8 mouse cellular contexts compared by ENCODE assay signal in the genomic region with DNA sequence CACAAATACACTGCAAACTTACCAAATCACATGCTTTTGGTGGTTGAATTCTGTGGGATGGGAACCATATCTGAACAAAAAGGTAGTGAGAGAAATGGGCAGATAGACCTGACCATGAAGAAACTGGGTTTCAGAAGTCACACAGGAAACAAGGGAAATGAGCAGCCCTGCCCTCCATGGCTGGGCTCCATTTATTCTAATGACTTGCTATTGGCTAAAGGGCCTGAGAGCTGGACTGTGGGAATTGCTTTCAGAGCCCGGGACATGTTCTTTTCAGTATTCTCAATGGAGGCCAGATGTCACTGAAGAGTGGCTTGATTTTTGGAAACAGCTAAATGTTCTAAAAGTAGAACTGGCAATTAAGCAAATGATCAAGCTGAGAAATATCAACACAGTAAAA.
A peak's percentile ranks its signal among the peaks of the same experiment; 100 is the strongest.
DNase-seq lines count a peak whose midpoint lies in the region.
"Had no signal": no experiment of that assay in that cellular context is flagged by ENCODE, and none has a peak within 500 bp of the region (broad histone marks: within the 10 kb centered on the region; RNA-seq: fewer than 3 reads in every experiment).

No protein-coding gene starts in this region.

- intact Hi-C loops in gastrocnemius, postnatal 36 days (cut with DNase I): no loop called here
- intact Hi-C loops in heart, postnatal 25 days (cut with DNase I): no loop called here

- peak; percentile 38 for DNase-seq in gastrocnemius, postnatal 25 days
- no peak for DNase-seq in gastrocnemius, postnatal 36 days
- DNase-seq in kidney, postnatal 14 days: peak; percentile 6
- no peak for DNase-seq in kidney, adult 18-20 months
- peak; percentile 19 for DNase-seq in heart, postnatal 25 days (ENCODE audit: low spot score)
- peak; percentile 56 for DNase-seq in lung, postnatal 36 days
- DNase-seq in right cerebral cortex, postnatal 14 days: no peak
- DNase-seq: kidney, adult 9 months had no signal

Comparison
In these comparisons a context has a peak if more than half of its experiments do, and no peak if none do; other contexts are left out.
1. DNase-seq: peak in gastrocnemius, postnatal 25 days (single experiment), kidney, postnatal 14 days (single experiment), heart, postnatal 25 days (single experiment) and lung, postnatal 36 days (single experiment); none in gastrocnemius, postnatal 36 days (0 of 2), kidney, adult 18-20 months (single experiment) and right cerebral cortex, postnatal 14 days (single experiment).